Mouse (Mus musculus) ovary, postnatal 14 days (tissue): ENCODE data around the gene Hdac5.

ENCODE experiments used
- DNase-seq: peaks from one replicate; pipeline ENCODE4 v3.0.0; 2022; ENCODE audit warnings: low spot score

Gene Hdac5

GRCm38 (mm10) chr11:102216056-102216885 lies 13.7 kb downstream of the Hdac5 start:
- no peak for DNase-seq

GRCm38 (mm10) chr11:102215511-102215910 lies 14.5 kb downstream of the Hdac5 start:
- no peak for DNase-seq

- DNase-seq = no peak
These were observed 15.4 kb downstream of the Hdac5 start for GRCm38 (mm10) chr11:102214430-102215156.

GRCm38 (mm10) chr11:102211936-102212341 lies 18.0 kb downstream of the Hdac5 start:
- no peak for DNase-seq

GRCm38 (mm10) chr11:102211011-102211410 lies 19.0 kb downstream of the Hdac5 start:
- no peak for DNase-seq

GRCm38 (mm10) chr11:102210185-102210584 lies 19.8 kb downstream of the Hdac5 start:
- no peak for DNase-seq

GRCm38 (mm10) chr11:102209742-102210141 lies 20.2 kb downstream of the Hdac5 start:
- DNase-seq = no peak

GRCm38 (mm10) chr11:102208846-102209245 lies 21.1 kb downstream of the Hdac5 start:
- no peak for DNase-seq

- no peak for DNase-seq
These were observed 21.9 kb downstream of the Hdac5 start for GRCm38 (mm10) chr11:102207825-102208777.

- no peak for DNase-seq
These were observed 23.5 kb downstream of the Hdac5 start for GRCm38 (mm10) chr11:102206481-102206880.

- DNase-seq = no peak
These were observed 28.6 kb downstream of the Hdac5 start for GRCm38 (mm10) chr11:102201408-102201821.

GRCm38 (mm10) chr11:102199856-102200255 lies 30.1 kb downstream of the Hdac5 start:
- no peak for DNase-seq

GRCm38 (mm10) chr11:102198245-102198644 lies 31.7 kb downstream of the Hdac5 start:
- DNase-seq = no peak

GRCm38 (mm10) chr11:102196018-102196797 lies 33.8 kb downstream of the Hdac5 start:
- no peak for DNase-seq

- DNase-seq = no peak
These were observed 36.1 kb downstream of the Hdac5 start for GRCm38 (mm10) chr11:102193657-102194440.

GRCm38 (mm10) chr11:102190848-102191247 lies 39.1 kb downstream of the Hdac5 start:
- no peak for DNase-seq

GRCm38 (mm10) chr11:102189461-102190436 lies 40.2 kb downstream of the Hdac5 start, which contains the start of gene G6pc3:
Gene G6pc3, plus strand, starts transcription at chr11:102189620.
- peak; percentile 81 for DNase-seq

- no peak for DNase-seq
These were observed 41.0 kb downstream of the Hdac5 start for GRCm38 (mm10) chr11:102188980-102189379.

GRCm38 (mm10) chr11:102186235-102186634 lies 43.7 kb downstream of the Hdac5 start:
- no peak for DNase-seq
